Mouse (Mus musculus): ENCODE data around the gene Urm1. TPM values are rescaled to one million over a fixed set of nuclear protein-coding genes. Genes with fewer than 3 reads are reported as not detected.
A peak's percentile ranks its signal among the peaks of the same experiment; 100 is the strongest.

Urm1 gene
- total and polyA plus RNA-seq, 3 experiments, result 15.2 to 43.5 (median 19.9) TPM

DNA sequence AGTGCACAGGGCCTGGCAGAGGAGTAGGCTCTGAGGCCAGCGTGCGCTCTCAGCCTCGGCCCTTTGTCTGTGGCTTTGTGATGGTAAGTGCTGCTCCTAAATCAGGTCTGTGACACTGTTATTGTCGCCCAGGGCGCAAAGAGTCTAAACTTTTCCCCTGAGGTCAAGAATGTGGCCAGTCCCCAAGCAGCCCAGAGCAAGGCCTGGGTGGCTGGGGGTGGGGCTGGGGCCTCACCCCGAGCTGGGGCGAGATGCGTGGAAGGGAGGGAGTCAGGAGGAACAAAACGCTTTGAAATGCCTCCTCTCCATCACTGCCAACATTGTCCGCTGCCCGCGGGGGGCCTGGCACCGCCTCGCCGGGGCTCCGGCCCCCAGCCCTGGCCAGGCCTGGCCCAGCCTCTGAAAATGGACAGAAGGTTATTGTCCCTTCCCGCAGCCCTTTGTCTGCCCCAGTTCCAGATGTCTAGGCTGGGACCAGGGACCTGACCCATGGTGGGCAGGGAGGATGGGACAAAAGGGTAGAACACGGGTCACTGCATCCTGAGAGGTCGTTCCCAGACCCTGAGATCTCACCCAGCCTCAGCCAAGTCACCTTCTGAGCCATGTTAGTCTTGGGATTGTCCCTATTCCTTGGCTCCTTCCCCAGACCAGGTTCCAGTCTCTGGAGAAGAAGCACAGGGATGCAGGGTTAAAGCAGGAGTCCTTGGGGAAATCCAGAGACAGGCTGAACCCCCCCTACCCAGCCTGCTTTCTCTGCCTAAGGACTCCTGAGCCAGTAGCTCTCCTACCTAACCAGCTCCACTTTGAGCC, 36.8 kb downstream of the Urm1 start:
- TF ChIP-seq POLR2AphosphoS5 (IDR thresholded peaks at IDR 0.05; ENCODE audit: insufficient replicate concordance, low read depth, low read length) (no peak), GATA1 (IDR thresholded peaks at IDR 0.05; ENCODE audit: borderline replicate concordance, low read length) (no peak), TAL1 (conservative IDR thresholded peaks at IDR 0.05; ENCODE audit: low read depth, low read length) (no peak), CTCF (IDR thresholded peaks at IDR 0.05; ENCODE audit: low read depth, low read length) (no peak)
- Histone ChIP-seq H3K4me1 (ENCODE audit: insufficient read depth, low read depth, low read length) (no peaks in the 10 kb centered on the region), H3K4me3 (ENCODE audit: low read depth, low read length) (no peak overlapping the region), H3K36me3 (replicated peaks) (no peaks in the 10 kb centered on the region), H3K9me3 (replicated peaks) (no peaks in the 10 kb centered on the region), H3K27me3 (ENCODE audit: insufficient read depth, low read length) (peaks cover 57% of the 10 kb centered on the region)
- no peak for ATAC-seq (ENCODE audit: extremely low read depth, insufficient number of reproducible peaks, low FRiP score, poor library complexity, severe bottlenecking)
- DNase-seq (ENCODE audit: low spot score), result no peak

DNA sequence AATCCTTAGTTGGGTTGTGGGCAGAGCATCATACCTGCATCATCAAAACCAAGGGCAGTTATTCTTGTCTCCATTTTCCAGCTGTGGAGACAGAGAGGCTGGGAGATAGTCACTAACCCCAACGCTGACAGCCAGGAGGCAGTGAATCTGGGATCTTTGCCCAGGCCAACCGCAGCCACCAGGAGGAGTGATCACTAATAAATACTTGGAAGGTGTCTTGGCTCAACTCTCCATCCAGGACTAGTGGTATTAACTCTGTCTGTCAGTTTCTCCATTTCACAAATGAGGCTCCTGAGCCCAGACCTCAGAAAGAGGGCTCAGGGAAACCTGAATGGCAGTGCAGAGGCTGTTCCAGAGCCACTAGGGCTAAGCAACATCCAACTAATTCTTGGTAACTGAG, 37.5 kb downstream of the Urm1 start:
- Histone ChIP-seq H3K4me1 (ENCODE audit: insufficient read depth, low read depth, low read length) (no peaks in the 10 kb centered on the region), H3K9me3 (replicated peaks) (no peaks in the 10 kb centered on the region), H3K4me3 (ENCODE audit: low read depth, low read length) (no peak overlapping the region), H3K27me3 (ENCODE audit: insufficient read depth, low read length) (peaks cover 58% of the 10 kb centered on the region), H3K36me3 (replicated peaks) (no peaks in the 10 kb centered on the region)
- ATAC-seq (ENCODE audit: extremely low read depth, insufficient number of reproducible peaks, low FRiP score, poor library complexity, severe bottlenecking) (no peak), DNase-seq (ENCODE audit: low spot score) (no peak)
- TF ChIP-seq POLR2AphosphoS5 (IDR thresholded peaks at IDR 0.05; ENCODE audit: insufficient replicate concordance, low read depth, low read length) (no peak), TAL1 (conservative IDR thresholded peaks at IDR 0.05; ENCODE audit: low read depth, low read length) (no peak), GATA2 (IDR thresholded peaks at IDR 0.05; ENCODE audit: borderline replicate concordance, low read depth, low read length) (no peak), CTCF (IDR thresholded peaks at IDR 0.05; ENCODE audit: low read depth, low read length) (no peak), GATA1 (IDR thresholded peaks at IDR 0.05; ENCODE audit: borderline replicate concordance, low read length) (no peak)

DNA sequence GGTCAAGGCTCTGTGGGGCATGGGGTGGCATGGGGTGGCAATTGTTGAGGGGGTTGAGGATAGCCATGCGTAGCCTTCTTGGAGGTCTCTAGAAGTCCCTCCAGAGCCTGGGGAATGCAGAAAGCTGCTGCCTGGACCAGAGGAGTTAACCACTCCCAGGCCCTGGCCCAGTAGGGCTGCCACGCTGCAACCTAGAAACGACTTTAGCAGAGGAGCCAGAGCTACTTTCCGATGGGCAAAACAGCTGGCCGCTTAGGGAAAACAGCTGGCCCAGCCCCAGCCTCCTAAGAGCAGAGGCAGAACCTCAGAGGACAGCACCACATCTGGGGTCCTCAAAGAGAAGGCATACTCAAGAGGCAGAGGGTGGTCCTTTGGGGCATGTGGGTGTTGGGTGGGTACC, 38.1 kb downstream of the Urm1 start:
- DNase-seq (ENCODE audit: low spot score), result no peak
- Histone ChIP-seq H3K27me3 (ENCODE audit: insufficient read depth, low read length) (peaks cover 64% of the 10 kb centered on the region), H3K36me3 (replicated peaks) (no peaks in the 10 kb centered on the region), H3K9me3 (replicated peaks) (no peaks in the 10 kb centered on the region), H3K4me1 (ENCODE audit: insufficient read depth, low read depth, low read length) (no peaks in the 10 kb centered on the region), H3K4me3 (ENCODE audit: low read depth, low read length) (no peak overlapping the region)
- ATAC-seq (ENCODE audit: extremely low read depth, insufficient number of reproducible peaks, low FRiP score, poor library complexity, severe bottlenecking), result no peak
- TF ChIP-seq POLR2AphosphoS5 (IDR thresholded peaks at IDR 0.05; ENCODE audit: insufficient replicate concordance, low read depth, low read length), result no peak
- TF ChIP-seq GATA2 (IDR thresholded peaks at IDR 0.05; ENCODE audit: borderline replicate concordance, low read depth, low read length), result no peak
- TF ChIP-seq GATA1 (IDR thresholded peaks at IDR 0.05; ENCODE audit: borderline replicate concordance, low read length), result no peak
- no peak for TF ChIP-seq CTCF (IDR thresholded peaks at IDR 0.05; ENCODE audit: low read depth, low read length)
- no peak for TF ChIP-seq TAL1 (conservative IDR thresholded peaks at IDR 0.05; ENCODE audit: low read depth, low read length)

DNA sequence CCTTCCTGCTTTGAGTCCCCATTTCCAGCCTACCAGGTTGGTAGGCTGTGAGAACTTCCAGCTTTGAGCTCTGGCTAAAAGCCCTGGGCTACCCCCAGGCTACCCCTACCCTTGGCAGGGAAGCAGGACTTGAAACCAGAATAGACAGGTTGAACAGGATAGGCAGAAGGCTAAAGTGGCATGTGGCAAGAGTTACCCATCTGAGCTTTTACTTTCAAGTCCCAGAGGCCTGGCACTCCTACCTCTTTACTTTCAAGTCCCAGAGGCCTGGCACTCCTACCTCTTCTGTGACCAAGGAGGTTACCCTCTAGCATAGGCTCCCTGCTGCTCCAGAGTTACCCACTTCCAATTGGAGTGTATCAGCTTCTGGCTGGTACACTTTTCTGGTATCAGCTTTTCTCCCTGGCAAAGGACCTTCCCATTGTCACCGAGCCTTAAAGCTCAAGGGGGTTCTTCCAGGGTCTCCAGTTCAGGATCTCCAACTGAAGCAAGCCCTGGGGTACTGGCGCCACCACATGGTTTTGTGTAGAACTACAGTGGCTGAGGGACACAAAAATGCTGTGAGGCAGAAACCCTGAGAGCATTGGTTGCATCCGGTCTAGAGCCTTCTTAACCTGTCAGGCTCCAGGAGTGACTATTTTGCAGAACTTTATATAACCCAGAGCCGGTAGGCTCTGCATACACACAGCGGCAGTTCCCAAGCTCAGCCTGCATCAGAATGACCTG, 39.0 kb downstream of the Urm1 start:
- DNase-seq (ENCODE audit: low spot score), result no peak

DNA sequence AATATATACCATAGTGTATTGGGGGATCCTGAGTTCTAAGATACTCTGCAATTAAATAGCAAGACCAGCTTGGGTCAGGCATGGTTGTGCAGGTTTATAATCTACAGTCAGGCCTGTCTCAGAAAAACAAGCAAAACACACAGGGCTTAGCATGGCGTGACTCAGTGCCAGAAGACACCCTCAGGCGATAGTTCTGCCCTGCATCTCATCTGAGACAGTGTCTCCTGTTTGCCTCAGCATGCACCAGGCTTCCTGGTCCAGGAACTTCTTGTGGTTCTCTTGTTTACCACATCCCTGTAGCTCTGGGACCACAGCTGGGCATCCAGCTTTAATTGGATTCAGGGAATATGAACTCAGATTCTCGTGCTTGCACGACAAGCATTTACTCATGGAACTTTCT, 45.2 kb downstream of the Urm1 start:
- Histone ChIP-seq H3K27me3 (ENCODE audit: insufficient read depth, low read length) (peaks cover 46% of the 10 kb centered on the region), H3K9me3 (replicated peaks) (no peaks in the 10 kb centered on the region), H3K36me3 (replicated peaks) (no peaks in the 10 kb centered on the region), H3K4me1 (ENCODE audit: insufficient read depth, low read depth, low read length) (peaks cover 21% of the 10 kb centered on the region), H3K4me3 (ENCODE audit: low read depth, low read length) (no peak overlapping the region)
- ATAC-seq (ENCODE audit: extremely low read depth, insufficient number of reproducible peaks, low FRiP score, poor library complexity, severe bottlenecking) (no peak), DNase-seq (ENCODE audit: low spot score) (no peak)
- TF ChIP-seq GATA1 (IDR thresholded peaks at IDR 0.05; ENCODE audit: borderline replicate concordance, low read length), result no peak
- no peak for TF ChIP-seq GATA2 (IDR thresholded peaks at IDR 0.05; ENCODE audit: borderline replicate concordance, low read depth, low read length)
- TF ChIP-seq CTCF (IDR thresholded peaks at IDR 0.05; ENCODE audit: low read depth, low read length), result no peak

More for the DNA sequence above, 39.0 kb downstream of the Urm1 start:
- TF ChIP-seq CTCF (IDR thresholded peaks at IDR 0.05; ENCODE audit: low read depth, low read length), result peak; percentile 62
- no peak for TF ChIP-seq POLR2AphosphoS5 (IDR thresholded peaks at IDR 0.05; ENCODE audit: insufficient replicate concordance, low read depth, low read length)
- no peak for TF ChIP-seq TAL1 (conservative IDR thresholded peaks at IDR 0.05; ENCODE audit: low read depth, low read length)
- no peak for TF ChIP-seq GATA2 (IDR thresholded peaks at IDR 0.05; ENCODE audit: borderline replicate concordance, low read depth, low read length)
- peaks cover 66% of the 10 kb centered on the region for H3K27me3 ChIP-seq (ENCODE audit: insufficient read depth, low read length)
- no peaks in the 10 kb centered on the region for H3K9me3 ChIP-seq (replicated peaks)
- H3K4me3 ChIP-seq (ENCODE audit: low read depth, low read length), result no peak overlapping the region
- no peaks in the 10 kb centered on the region for H3K36me3 ChIP-seq (replicated peaks)
- no peak for ATAC-seq (ENCODE audit: extremely low read depth, insufficient number of reproducible peaks, low FRiP score, poor library complexity, severe bottlenecking)
- no peaks in the 10 kb centered on the region for H3K4me1 ChIP-seq (ENCODE audit: insufficient read depth, low read depth, low read length)

DNA sequence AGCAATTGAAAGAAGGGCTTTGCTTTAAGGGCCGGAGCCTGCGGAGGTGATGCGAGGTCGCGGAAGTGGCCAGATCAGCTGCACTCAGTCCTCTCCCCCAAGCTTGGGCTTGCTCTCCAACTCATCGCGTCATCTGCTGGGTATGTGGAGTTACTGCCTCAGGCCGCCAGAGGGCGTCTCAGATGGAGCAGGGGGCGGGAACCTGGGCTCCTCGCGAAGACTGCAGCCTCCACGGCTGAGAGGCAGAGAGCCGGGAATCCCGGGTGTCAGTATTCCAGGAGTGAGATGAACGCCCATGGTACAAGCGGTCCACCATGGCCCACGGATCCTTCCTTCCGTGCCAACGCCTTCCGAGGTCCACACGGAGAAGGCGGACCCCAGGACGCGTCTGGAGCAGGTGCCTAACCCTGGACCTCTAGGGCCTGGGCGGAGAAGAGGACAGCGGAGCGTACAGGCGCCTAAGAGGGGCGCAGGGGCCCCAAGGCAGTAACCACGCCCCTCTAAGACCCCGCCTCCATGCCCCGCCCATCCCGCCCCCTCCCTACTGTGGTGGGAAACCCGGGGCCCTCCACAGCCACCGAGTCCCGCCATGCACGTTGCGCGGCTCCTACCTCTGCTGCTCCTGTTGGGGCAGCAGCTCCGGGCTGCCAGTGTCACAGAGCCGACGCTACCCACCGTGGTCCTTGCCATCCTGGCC, 49.2 kb downstream of the Urm1 start, which contains the start of gene Cercam:
Cercam (plus strand) TSS at position 216 of the 697 bp plus-strand sequence.
- TF ChIP-seq CTCF (IDR thresholded peaks at IDR 0.05; ENCODE audit: low read depth, low read length) (peak; percentile 78), GATA2 (IDR thresholded peaks at IDR 0.05; ENCODE audit: borderline replicate concordance, low read depth, low read length) (no peak)
- Histone ChIP-seq H3K9me3 (replicated peaks) (no peaks in the 10 kb centered on the region), H3K27me3 (ENCODE audit: insufficient read depth, low read length) (peaks cover 19% of the 10 kb centered on the region), H3K36me3 (replicated peaks) (peaks cover 37% of the 10 kb centered on the region), H3K4me3 (ENCODE audit: low read depth, low read length) (peak within 1 kb of the TSS; percentile 86), H3K4me1 (ENCODE audit: insufficient read depth, low read depth, low read length) (peaks cover 44% of the 10 kb centered on the region)
- ATAC-seq (ENCODE audit: extremely low read depth, insufficient number of reproducible peaks, low FRiP score, poor library complexity, severe bottlenecking) (peak; percentile 73), DNase-seq (ENCODE audit: low spot score) (peak; percentile 90)
